Mouse (Mus musculus): ENCODE measurements around the gene Misp. TPM values are rescaled to one million over a fixed set of nuclear protein-coding genes. Genes with fewer than 3 reads are reported as not detected.
A peak's percentile ranks its signal among the peaks of the same experiment; 100 is the strongest.

The Misp gene
- polyA plus RNA-seq, 1 experiment = not detected

DNA sequence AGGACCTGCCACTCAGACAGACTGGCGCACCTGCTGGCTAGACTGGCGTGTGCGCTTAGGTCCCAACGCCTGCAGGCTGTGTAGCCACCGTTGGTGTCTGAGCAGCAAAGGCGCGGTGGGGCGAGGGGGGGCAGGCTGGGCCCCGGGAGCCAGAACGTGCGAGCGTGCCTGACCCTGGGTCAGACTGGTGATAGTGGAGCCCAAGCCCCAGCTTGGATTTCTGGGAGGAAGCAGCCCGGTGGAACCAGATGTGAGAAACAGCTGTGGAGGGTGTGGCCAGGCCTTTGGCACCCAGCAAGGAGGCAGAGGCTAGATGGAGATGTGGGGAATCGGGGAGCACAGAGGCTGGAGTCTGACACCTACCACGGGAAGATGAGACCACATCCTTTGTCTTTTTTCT is 23.5 kb upstream of the Misp start:
- peak overlapping the region; percentile 40; the same call in 1 of the 2 replicates for H3K27ac ChIP-seq (ENCODE audit: control insufficient read depth, insufficient read depth, low read depth, low read length, poor library complexity)
- TF ChIP-seq CTCF (IDR thresholded peaks at IDR 0.05; ENCODE audit: control insufficient read depth, insufficient read depth, low read length) = no peak
- TF ChIP-seq POLR2A (IDR thresholded peaks at IDR 0.05; ENCODE audit: borderline replicate concordance, control insufficient read depth, low read depth, low read length) = no peak
- no peak overlapping the region for H3K4me3 ChIP-seq (replicated peaks; ENCODE audit: control insufficient read depth, low read depth, low read length)
- H3K4me1 ChIP-seq (ENCODE audit: control insufficient read depth, insufficient read depth, low read length) = peaks cover 5% of the 10 kb centered on the region; the same call in 1 of the 2 replicates
- 31% methylated on average over 15 of the region's 15 CpGs for WGBS

DNA sequence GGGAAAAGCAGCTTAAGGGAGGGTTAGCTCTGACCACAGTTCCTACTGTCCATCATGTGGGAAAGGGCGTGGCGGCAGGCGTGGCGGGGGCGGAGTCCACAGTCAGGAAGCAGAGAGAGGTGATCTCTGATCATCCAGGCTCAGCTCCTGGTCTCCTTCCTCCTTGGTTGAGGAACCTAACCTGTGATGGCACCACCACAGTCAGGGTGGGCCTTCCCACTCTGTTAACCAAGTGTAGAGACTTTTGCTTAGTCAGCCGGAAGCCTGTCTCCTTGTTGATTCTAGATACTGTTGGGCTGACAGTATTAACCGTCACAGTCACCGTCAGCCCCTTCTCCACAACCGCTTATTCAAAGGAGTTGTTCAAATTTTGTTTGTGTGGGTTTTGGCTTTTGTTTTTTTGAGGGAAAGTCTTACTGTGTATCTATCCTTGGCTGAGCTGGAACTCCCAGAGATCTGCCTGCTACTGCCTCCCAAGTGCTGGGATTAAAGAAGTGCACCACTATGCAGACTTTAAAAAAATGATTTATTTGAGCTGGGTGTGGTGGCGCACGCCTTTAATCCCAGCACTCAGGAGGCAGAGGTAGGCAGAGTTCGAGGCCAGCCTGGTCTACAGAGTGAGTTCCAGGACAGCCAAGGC is 22.4 kb upstream of the Misp start:
- WGBS = 18% methylated on average over 12 of the region's 12 CpGs
- TF ChIP-seq POLR2A (IDR thresholded peaks at IDR 0.05; ENCODE audit: borderline replicate concordance, control insufficient read depth, low read depth, low read length) (no peak), CTCF (IDR thresholded peaks at IDR 0.05; ENCODE audit: control insufficient read depth, insufficient read depth, low read length) (no peak)
- no peak overlapping the region for H3K4me3 ChIP-seq (replicated peaks; ENCODE audit: control insufficient read depth, low read depth, low read length)
- peak overlapping the region; percentile 31; the same call in 1 of the 2 replicates for H3K27ac ChIP-seq (ENCODE audit: control insufficient read depth, insufficient read depth, low read depth, low read length, poor library complexity)
- peaks cover 6% of the 10 kb centered on the region; the same call in 1 of the 2 replicates for H3K4me1 ChIP-seq (ENCODE audit: control insufficient read depth, insufficient read depth, low read length)

DNA sequence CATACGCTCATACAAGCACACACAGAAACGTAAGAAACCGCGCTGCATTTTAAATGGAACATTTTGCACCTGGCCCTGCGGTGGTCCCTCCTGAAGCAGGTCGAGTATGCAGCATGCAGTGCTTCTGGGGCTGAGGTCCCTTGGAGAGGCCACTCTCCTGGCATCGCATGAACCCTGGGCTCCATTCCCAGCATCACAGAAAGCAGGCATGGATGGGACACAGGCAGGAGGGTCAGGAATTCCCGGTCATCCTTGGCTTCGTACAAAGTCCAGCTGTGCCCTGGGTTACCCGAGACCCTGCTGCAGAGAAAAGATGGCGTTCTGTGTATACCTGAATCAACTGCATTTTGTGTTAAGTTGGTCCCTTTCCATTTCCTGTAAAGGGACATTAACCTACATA is 20.3 kb upstream of the Misp start:
- TF ChIP-seq POLR2A (IDR thresholded peaks at IDR 0.05; ENCODE audit: borderline replicate concordance, control insufficient read depth, low read depth, low read length) (no peak), CTCF (IDR thresholded peaks at IDR 0.05; ENCODE audit: control insufficient read depth, insufficient read depth, low read length) (no peak)
- WGBS = 86% methylated on average over 11 of the region's 11 CpGs
- no peak overlapping the region for H3K4me3 ChIP-seq (replicated peaks; ENCODE audit: control insufficient read depth, low read depth, low read length)
- no peak overlapping the region for H3K27ac ChIP-seq (ENCODE audit: control insufficient read depth, insufficient read depth, low read depth, low read length, poor library complexity)
- H3K4me1 ChIP-seq (ENCODE audit: control insufficient read depth, insufficient read depth, low read length) = peaks cover 4% of the 10 kb centered on the region; the same call in 1 of the 2 replicates

GRCm38 (mm10) chr10:79801837-79802236 is 19.0 kb upstream of the Misp start:
- peak overlapping the region; percentile 51 for H3K27ac ChIP-seq (ENCODE audit: control insufficient read depth, insufficient read depth, low read depth, low read length, poor library complexity)
- 62% methylated on average over 3 of the region's 3 CpGs for whole genome bisulfite sequencing
- H3K4me3 ChIP-seq (replicated peaks; ENCODE audit: control insufficient read depth, low read depth, low read length) = no peak overlapping the region
- H3K4me1 ChIP-seq (ENCODE audit: control insufficient read depth, insufficient read depth, low read length) = peaks cover 4% of the 10 kb centered on the region; the same call in 1 of the 2 replicates
- TF ChIP-seq CTCF (IDR thresholded peaks at IDR 0.05; ENCODE audit: control insufficient read depth, insufficient read depth, low read length) = no peak

- peaks cover 4% of the 10 kb centered on the region; the same call in 1 of the 2 replicates for H3K4me1 ChIP-seq (ENCODE audit: control insufficient read depth, insufficient read depth, low read length)
- H3K27ac ChIP-seq (ENCODE audit: control insufficient read depth, insufficient read depth, low read depth, low read length, poor library complexity) = peak overlapping the region; percentile 51
- peak overlapping the region; percentile 12 for H3K4me3 ChIP-seq (replicated peaks; ENCODE audit: control insufficient read depth, low read depth, low read length)
- TF ChIP-seq POLR2A (IDR thresholded peaks at IDR 0.05; ENCODE audit: borderline replicate concordance, control insufficient read depth, low read depth, low read length) (no peak), CTCF (IDR thresholded peaks at IDR 0.05; ENCODE audit: control insufficient read depth, insufficient read depth, low read length) (no peak)
- WGBS = 61% methylated on average over 11 of the region's 11 CpGs
These were observed 18.3 kb upstream of the Misp start for GRCm38 (mm10) chr10:79802331-79802971.

DNA sequence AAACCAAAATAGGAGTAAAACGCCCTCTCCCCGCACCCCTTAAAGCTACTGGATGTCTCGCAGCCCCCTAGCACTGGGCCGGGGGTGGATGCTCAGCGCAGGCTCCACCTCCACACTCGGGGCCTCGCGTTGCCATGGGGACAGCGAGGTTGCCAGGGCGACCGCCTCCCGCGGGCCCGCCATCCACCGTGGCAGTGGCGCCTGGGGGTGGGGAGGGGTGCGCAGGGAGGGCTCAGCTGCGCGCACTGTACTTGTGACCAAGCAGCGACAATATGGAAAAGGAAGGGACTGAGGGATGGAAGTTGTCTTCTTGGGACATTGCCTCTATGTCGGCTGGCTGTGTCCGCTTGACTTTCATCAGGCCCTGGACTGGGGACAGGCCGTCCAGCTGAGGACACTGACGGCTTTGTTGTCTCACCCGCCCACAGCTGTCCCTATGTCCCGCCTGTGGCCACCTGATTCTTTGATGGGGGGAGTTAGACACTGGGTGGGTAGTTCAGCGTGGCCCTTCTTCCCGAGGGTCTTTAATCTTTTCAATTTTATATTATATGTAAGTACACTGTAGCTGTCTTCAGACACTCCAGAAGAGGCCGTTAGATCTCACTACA is 17.0 kb upstream of the Misp start:
- Histone ChIP-seq H3K4me3 (replicated peaks; ENCODE audit: control insufficient read depth, low read depth, low read length) (no peak overlapping the region), H3K27ac (ENCODE audit: control insufficient read depth, insufficient read depth, low read depth, low read length, poor library complexity) (no peak overlapping the region), H3K4me1 (ENCODE audit: control insufficient read depth, insufficient read depth, low read length) (peaks cover 4% of the 10 kb centered on the region; the same call in 1 of the 2 replicates)
- TF ChIP-seq POLR2A (IDR thresholded peaks at IDR 0.05; ENCODE audit: borderline replicate concordance, control insufficient read depth, low read depth, low read length) = no peak
- no peak for TF ChIP-seq CTCF (IDR thresholded peaks at IDR 0.05; ENCODE audit: control insufficient read depth, insufficient read depth, low read length)
- 74% methylated on average over 29 of the region's 29 CpGs for WGBS

GRCm38 (mm10) chr10:79805636-79806035 is 15.2 kb upstream of the Misp start:
- Histone ChIP-seq H3K4me3 (replicated peaks; ENCODE audit: control insufficient read depth, low read depth, low read length) (no peak overlapping the region), H3K27ac (ENCODE audit: control insufficient read depth, insufficient read depth, low read depth, low read length, poor library complexity) (no peak overlapping the region), H3K4me1 (ENCODE audit: control insufficient read depth, insufficient read depth, low read length) (peaks cover 1% of the 10 kb centered on the region; the same call in 1 of the 2 replicates)
- WGBS = 74% methylated on average over 11 of the region's 11 CpGs
- TF ChIP-seq POLR2A (IDR thresholded peaks at IDR 0.05; ENCODE audit: borderline replicate concordance, control insufficient read depth, low read depth, low read length) (no peak), CTCF (IDR thresholded peaks at IDR 0.05; ENCODE audit: control insufficient read depth, insufficient read depth, low read length) (no peak)

DNA sequence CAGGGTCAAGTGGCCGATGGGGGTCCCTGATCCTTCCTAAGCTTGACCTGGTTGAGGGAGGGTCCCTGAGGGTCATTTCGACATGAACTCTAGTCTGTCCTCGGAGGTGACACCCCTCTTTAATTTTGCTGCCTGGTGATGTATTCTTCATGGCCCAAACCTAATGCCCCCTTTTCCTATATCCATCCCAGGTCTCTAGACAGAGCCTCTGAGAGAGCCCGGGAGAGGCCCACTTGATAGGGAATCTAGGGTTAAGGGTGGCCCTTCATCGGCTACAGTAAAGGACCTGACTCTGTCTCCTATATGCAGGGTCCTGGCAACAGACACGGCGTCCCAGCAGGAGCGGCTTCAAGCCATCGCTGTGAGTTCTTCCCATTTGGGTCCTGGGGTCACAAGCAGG is 14.5 kb upstream of the Misp start:
- no peak for TF ChIP-seq POLR2A (IDR thresholded peaks at IDR 0.05; ENCODE audit: borderline replicate concordance, control insufficient read depth, low read depth, low read length)
- no peak for TF ChIP-seq CTCF (IDR thresholded peaks at IDR 0.05; ENCODE audit: control insufficient read depth, insufficient read depth, low read length)
- Histone ChIP-seq H3K27ac (ENCODE audit: control insufficient read depth, insufficient read depth, low read depth, low read length, poor library complexity) (no peak overlapping the region), H3K4me3 (replicated peaks; ENCODE audit: control insufficient read depth, low read depth, low read length) (no peak overlapping the region), H3K4me1 (ENCODE audit: control insufficient read depth, insufficient read depth, low read length) (peaks cover 1% of the 10 kb centered on the region; the same call in 1 of the 2 replicates)
- WGBS = 89% methylated on average over 9 of the region's 9 CpGs
